Mouse (Mus musculus) heart, postnatal 36 days (tissue): Measurements from ENCODE around the gene Secisbp2. TPM values are rescaled to one million over a fixed set of nuclear protein-coding genes. Genes with fewer than 3 reads are reported as not detected.
"Not testable (repeated sequence)": the region's sequence is repeated elsewhere in the genome, so short reads cannot be mapped to it uniquely, and the experiment has no call there.

Source experiments
- DNase-seq, 2 experiments: peaks; one replicate each; pipeline ENCODE4 v3.0.0; 2021 to 2022
- intact Hi-C: fragments of 180-260 bp; cut with DNase I; formaldehyde crosslinking; loops from one replicate; pipeline ENCODE4 v1.15.1; 2025
- total RNA-seq, 2 experiments: library from RNA; stranded (reverse); gene quantifications; 2 replicates each; pipeline ENCODE4 v1.2.3; 2021

Gene Secisbp2
- total RNA-seq = 10 to 100 TPM; 12.6 to 14.2 TPM

- intact Hi-C loops = loop anchor here (5.0 kb wide), 1 partner anchor 166 kb away; no protein-coding TSS in a partner anchor
- DNase-seq = peak; percentile 97 to 98
Measured at GRCm38 (mm10) chr13:51651408-51652064, at the start of gene Secisbp2. Gene Secisbp2 (plus strand): TSS chr13:51651697.

GRCm38 (mm10) chr13:51602764-51603163, 48.7 kb upstream of the Secisbp2 start:
- intact Hi-C loops = no loop called here
- no peak for DNase-seq

DNA sequence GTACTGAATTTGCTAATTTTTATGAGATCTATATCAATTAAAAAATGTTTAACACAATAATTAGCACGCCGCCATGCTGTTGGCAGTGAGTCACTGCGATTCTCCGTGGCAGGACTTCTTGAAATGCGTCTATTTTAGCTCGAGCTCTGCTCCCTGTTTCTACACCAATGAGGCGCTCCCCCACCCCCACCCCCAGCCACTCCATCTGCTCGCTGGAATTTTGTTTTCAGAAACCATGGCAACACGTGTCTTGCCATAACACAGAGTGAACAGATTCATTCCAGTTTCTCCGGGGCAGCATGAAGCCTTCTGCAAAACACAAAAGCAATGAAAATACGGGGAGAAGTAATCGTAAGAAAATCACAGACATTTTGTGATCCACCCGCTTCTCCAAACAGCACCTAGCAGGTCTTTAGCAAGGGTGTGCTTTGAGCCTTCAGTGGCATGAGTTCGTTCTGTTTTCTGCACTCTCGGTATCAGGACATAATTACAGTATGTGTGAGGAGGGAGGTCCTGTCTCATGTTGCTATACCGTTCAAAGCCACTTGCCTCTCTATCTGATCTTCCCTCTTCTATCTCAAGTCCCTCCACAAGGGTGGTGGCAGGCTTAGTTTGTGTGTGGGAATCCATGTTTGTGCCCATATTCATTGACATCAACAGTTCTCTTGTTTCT, 48.1 kb upstream of the Secisbp2 start:
- no peak for DNase-seq
- intact Hi-C loops = no loop called here

DNA sequence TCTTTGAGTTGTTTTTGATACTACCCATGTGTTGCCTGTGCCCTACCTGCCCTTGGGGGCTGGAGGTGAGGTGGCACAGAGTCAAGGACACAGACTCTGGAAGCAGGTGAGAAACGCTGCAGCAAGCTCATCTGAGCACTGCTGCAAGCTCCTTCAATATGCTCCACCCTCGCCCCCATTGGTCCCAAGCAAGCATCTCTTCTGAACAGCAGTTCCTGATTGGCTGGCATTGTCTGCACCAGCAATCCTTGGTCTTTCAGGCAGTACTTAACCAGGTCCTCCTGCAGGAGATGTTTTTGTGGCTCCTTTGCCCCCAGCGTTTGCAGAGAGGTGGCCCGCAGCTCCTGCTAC, 47.6 kb upstream of the Secisbp2 start:
- intact Hi-C loops = no loop called here
- DNase-seq = no peak

GRCm38 (mm10) chr13:51609231-51609630, 42.3 kb upstream of the Secisbp2 start:
- intact Hi-C loops = no loop called here

GRCm38 (mm10) chr13:51611060-51611459, 40.4 kb upstream of the Secisbp2 start:
- no peak for DNase-seq
- intact Hi-C loops = no loop called here

More at GRCm38 (mm10) chr13:51609231-51609630, 42.3 kb upstream of the Secisbp2 start:
- DNase-seq = no peak

DNA sequence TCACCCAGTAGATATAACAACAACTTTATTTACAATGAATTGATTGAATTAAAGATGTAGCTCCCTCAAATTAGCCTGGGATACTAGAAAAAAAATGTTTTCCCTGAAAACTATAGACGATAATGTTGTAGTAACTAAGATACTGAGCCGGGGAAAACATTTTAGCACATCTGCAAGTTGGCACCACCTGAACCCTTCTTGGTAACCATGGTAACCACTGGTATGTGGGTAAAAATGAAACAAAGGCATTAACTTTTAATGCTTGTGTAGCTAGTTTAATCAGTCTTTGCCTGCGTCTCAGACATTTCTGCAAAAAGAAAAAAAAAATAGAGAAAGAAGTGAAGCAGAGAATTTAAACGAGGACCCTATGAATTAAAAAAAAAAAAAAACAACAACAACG, 40.0 kb upstream of the Secisbp2 start:
- intact Hi-C loops = no loop called here
- no peak for DNase-seq

GRCm38 (mm10) chr13:51615815-51616214, 35.7 kb upstream of the Secisbp2 start:
- DNase-seq = peak in 1 of 2 experiments; percentile 8
- intact Hi-C loops = loop anchor here (5.0 kb wide), 3 partner anchors 49 to 424 kb away; partner anchors contain the start of gene Shc3

DNA sequence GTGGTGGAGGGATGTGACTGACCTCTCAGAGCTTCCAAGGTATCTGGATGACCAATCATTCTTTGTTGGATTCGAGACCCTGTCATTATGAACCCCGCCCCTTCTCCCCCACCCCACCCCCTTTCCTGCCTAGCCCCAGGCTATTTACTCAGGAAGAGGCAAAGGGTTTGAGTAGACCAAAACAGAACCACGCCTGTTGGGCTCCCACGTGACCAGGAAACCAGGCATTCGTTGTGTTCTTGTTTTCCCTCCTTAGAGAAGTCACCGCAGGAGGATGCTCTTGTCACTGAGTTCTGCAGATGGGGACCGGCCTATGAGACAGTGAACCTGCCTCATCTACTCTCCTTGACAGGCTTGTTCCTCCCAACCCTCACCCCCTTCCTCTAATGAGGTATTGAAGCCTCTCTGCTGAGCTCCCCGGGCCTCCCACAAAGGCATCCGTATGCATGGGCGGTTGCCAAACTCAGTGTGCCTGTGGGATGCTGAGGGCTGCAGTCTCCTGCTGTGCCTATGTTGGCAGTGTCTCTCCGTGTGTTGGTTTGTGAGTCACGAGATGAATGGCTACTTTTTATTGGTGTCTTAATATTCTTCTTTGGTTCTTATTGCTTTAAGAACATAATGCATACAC, 35.0 kb upstream of the Secisbp2 start:
- intact Hi-C loops = loop anchor here (1.0 to 5.0 kb wide), 4 partner anchors 49 to 665 kb away; partner anchors contain the start of gene Shc3
- no peak for DNase-seq

DNA sequence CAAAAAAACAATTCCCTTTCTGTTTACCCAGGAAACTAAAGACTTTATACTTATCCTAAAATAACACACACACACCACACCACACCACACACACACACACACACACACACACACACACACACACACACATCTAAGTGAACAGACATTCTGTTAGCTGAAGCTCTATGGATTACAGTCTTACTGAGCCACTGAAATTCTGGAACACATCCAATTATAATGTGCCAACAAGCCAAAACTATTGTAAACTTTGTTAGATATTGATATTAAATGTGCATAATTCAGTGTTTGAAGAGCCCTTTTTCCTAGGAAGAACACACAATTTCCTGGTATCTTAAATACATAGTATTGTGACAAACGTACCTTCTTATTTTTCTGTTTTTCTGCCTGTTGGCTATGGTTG, 34.2 kb upstream of the Secisbp2 start:
- no peak for DNase-seq
- intact Hi-C loops = loop anchor here (1.0 to 5.0 kb wide), 4 partner anchors 50 to 666 kb away; partner anchors contain the start of gene Shc3

DNA sequence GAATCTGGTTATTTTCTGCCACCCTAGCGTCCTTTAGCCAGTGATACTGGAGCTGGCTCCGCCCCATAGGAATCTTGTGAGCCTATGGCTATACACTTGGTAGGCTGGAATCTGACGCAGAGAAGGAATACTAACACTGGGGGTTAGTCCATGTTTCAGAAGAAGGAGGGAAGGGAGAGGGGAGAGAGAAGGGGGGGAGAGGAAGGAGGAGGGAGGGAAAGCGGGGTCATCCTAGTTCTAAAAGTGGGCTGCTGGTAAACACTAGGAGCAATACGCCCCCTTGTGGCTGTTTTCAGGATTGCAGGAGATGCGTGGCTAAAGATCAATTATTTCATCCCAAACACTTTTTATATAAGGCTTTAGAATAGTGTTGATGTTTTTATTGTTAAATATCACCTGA, 33.6 kb upstream of the Secisbp2 start:
- intact Hi-C loops = loop anchor here (1.0 to 5.0 kb wide), 4 partner anchors 51 to 667 kb away; partner anchors contain the start of gene Shc3
- DNase-seq = peak; percentile 47 to 72

- intact Hi-C loops = loop anchor here (5.0 kb wide), 3 partner anchors 51 to 426 kb away; partner anchors contain the start of gene Shc3
- no peak for DNase-seq
Measured at GRCm38 (mm10) chr13:51618602-51619001, 32.9 kb upstream of the Secisbp2 start.

DNA sequence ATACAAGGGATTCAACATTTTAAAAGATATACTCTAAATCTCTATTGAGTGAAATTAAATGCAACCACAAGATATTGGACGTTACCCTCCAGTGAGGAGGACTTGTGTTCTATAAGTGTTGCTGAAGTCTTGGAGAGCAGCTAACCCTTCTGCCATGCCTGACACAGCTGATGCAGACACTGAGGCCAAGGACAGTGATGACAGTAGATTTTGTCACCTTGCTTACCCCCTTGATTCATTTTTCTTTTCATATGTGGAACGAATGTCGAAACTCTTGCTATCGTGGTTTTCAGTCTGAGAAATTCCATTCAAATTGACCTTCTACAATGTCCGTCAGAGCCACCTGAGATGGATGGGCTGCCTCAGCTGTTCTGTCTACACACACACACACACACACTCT, 28.9 kb upstream of the Secisbp2 start:
- no peak for DNase-seq
- intact Hi-C loops = no loop called here

DNA sequence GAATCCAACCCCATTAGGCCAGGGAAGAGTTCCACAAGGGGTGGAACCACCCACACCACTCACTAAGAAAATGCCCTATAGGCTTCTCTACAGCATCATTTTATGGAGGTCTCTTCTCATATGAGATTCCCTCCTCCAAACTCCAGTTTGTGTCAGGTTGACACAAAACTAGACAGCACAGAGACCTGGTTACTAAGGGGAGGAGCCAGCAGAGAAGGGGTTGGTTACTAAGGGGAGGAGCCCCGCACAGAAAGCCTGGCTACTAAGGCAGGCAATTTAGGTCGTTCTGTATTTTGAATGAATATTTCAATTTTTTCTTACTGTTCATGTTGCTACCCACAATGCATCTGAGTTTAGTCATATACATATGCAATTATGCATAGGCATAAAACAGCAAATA, 27.8 kb upstream of the Secisbp2 start:
- intact Hi-C loops = no loop called here
- DNase-seq = no peak

DNA sequence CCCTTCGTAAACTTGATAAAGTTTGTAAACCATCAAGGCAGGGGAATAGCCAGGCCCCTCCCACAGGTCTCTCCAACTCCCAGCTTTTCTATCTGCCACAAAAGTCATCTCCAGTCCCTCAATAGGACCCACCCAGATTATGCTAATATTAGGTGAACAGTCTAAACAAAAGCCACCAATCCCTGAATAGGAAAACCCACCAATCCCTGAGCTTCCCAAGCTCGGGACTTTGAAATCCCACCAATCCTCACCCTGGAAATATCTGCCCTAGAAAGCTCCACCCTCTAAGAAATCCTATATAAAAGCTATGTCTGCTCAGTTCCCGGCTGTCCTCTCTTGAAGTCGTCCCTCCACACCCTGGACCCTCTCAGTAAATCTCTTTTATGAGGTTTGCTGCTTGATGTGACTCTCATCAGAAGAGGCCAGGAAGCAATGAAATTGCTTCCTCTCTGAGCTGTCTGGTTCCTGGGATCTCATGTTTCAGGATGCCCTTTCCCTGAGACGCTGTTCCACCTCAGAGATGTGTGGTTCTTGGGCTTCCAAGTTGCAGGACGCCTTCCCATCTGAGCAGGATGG, 23.1 kb upstream of the Secisbp2 start:
- intact Hi-C loops = no loop called here

GRCm38 (mm10) chr13:51631354-51631992, 20.0 kb upstream of the Secisbp2 start:
- no peak for DNase-seq
- intact Hi-C loops = no loop called here

More for the DNA sequence above, 23.1 kb upstream of the Secisbp2 start:
- no peak for DNase-seq

DNA sequence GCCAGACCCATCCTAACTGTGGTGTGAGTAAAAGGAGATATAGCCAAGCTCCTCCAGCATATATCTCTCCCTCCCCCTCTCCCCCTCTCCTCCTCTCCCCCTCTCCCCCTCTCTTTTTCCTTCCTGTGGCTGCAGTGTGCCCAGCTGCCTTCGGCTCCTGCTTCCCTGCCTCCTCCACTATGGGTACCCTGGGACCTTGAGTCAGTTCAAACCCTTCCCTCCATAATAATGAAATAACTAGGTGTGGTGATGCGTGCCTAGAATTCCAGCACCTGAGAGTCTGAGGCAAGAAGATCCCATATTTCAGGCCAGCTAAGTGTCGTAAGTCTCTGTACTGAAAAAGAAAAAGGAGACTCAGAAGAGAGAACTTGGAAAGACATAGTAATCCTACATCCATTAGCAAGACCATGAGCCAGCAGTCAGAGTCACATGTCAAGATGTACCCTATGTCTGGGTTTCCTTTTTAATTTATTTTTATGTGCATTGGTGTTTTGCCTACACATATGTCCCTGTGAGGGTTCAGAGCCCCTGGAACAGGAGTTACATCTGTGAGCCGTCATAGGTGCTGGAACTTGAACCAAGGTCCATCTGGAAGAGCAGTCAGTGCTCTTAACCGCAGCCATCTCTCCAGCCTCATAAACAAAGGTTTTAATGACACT, 18.8 kb upstream of the Secisbp2 start:
- intact Hi-C loops = no loop called here
- DNase-seq = no peak

DNA sequence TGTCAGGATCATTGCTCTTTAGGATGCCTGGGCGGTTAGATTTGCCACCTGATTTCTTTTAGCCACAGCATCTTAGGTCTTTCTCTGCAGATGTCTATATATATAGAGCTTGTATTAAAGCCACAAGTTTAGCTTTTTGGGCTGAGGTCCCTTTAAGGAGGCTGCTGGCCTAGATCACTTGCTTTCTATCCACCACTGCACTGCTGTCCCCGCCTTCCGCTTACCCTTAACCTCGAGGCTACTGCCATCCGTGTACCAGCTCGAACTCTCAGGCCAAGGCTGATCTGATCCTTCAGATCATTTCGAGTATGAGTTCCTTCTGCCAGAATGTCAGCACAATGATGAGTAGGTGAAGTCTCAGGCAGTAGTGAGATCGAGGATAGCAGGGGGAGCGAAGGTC, 16.1 kb upstream of the Secisbp2 start:
- DNase-seq, intact Hi-C loops: not testable (repeated sequence)

- no peak for DNase-seq
- intact Hi-C loops = no loop called here
Measured at GRCm38 (mm10) chr13:51638958-51639357, 12.5 kb upstream of the Secisbp2 start.

- intact Hi-C loops = no loop called here
- no peak for DNase-seq
Measured at GRCm38 (mm10) chr13:51641424-51641823, 10.1 kb upstream of the Secisbp2 start.
